Mouse (Mus musculus): ENCODE measurements around the gene Vmn2r8. TPM values are rescaled to one million over a fixed set of nuclear protein-coding genes. Genes with fewer than 3 reads are reported as not detected.
"Not testable (repeated sequence)": the region's sequence is repeated elsewhere in the genome, so short reads cannot be mapped to it uniquely, and the experiment has no call there.

Vmn2r8 gene
- not detected for polyA plus RNA-seq (2021)

- DNase-seq (ENCODE audit: low read depth, low spot score); in situ Hi-C loops (cut with MboI; ENCODE audit: low pct_unique_long_range_greater_than_20kb); H3K27me3 ChIP-seq; POLR2A ChIA-PET; CTCF ChIA-PET; ATAC-seq: not testable (repeated sequence)
Observed at GRCm38 (mm10) chr5:108808750-108809149, at the start of gene Vmn2r8. TSS of gene Vmn2r8 (minus strand) at chr5:108808850.

GRCm38 (mm10) chr5:108852501-108852900 lies 43.9 kb upstream of the Vmn2r8 start, which contains the start of gene Vmn2r9:
TSS of gene Vmn2r9 (minus strand) at chr5:108852601.
- DNase-seq (ENCODE audit: low read depth, low spot score); POLR2A ChIA-PET; ATAC-seq; CTCF ChIA-PET; H3K27me3 ChIP-seq; in situ Hi-C loops (cut with MboI; ENCODE audit: low pct_unique_long_range_greater_than_20kb): not testable (repeated sequence)

- ATAC-seq (no peak), DNase-seq (ENCODE audit: low read depth, low spot score) (no peak)
- H3K27me3 ChIP-seq: no peaks in the 10 kb centered on the region
- TF ChIP-seq CTCF (IDR thresholded peaks at IDR 0.05): no peak
- CTCF ChIA-PET: no interaction called here
- in situ Hi-C loops (cut with MboI; ENCODE audit: low pct_unique_long_range_greater_than_20kb): no loop called here
- POLR2A ChIA-PET: no interaction called here
Observed at GRCm38 (mm10) chr5:108849466-108849865, 40.8 kb upstream of the Vmn2r8 start.

- in situ Hi-C loops (cut with MboI; ENCODE audit: low pct_unique_long_range_greater_than_20kb): no loop called here
- POLR2A ChIA-PET: no interaction called here
- CTCF ChIA-PET: no interaction called here
- H3K27me3 ChIP-seq: no peaks in the 10 kb centered on the region
- ATAC-seq (no peak), DNase-seq (ENCODE audit: low read depth, low spot score) (no peak)
- TF ChIP-seq CTCF (IDR thresholded peaks at IDR 0.05): no peak
Observed at GRCm38 (mm10) chr5:108836156-108836555, 27.5 kb upstream of the Vmn2r8 start.

GRCm38 (mm10) chr5:108823276-108823675 lies 14.6 kb upstream of the Vmn2r8 start:
- no peak for ATAC-seq
- ChIA-PET POLR2A (no interaction called here), CTCF (no interaction called here)
- DNase-seq (ENCODE audit: low read depth, low spot score): no peak
- H3K27me3 ChIP-seq: no peaks in the 10 kb centered on the region
- in situ Hi-C loops (cut with MboI; ENCODE audit: low pct_unique_long_range_greater_than_20kb): no loop called here
- no peak for TF ChIP-seq CTCF (IDR thresholded peaks at IDR 0.05)

GRCm38 (mm10) chr5:108803646-108804045 lies 5.0 kb downstream of the Vmn2r8 start:
- in situ Hi-C loops (cut with MboI; ENCODE audit: low pct_unique_long_range_greater_than_20kb): no loop called here
- DNase-seq (ENCODE audit: low read depth, low spot score) (no peak), ATAC-seq (no peak)
- H3K27me3 ChIP-seq: no peaks in the 10 kb centered on the region
- POLR2A ChIA-PET: no interaction called here
- no peak for TF ChIP-seq CTCF (IDR thresholded peaks at IDR 0.05)
- CTCF ChIA-PET: no interaction called here

- ATAC-seq, H3K27me3 ChIP-seq, POLR2A ChIA-PET: not testable (repeated sequence)
Observed at GRCm38 (mm10) chr5:108795263-108795662, 13.4 kb downstream of the Vmn2r8 start, which contains the start of gene Tmed11. TSS of gene Tmed11 (minus strand) at chr5:108795363.

GRCm38 (mm10) chr5:108790385-108790784 lies 18.3 kb downstream of the Vmn2r8 start:
- DNase-seq (ENCODE audit: low read depth, low spot score); CTCF ChIA-PET; ATAC-seq; in situ Hi-C loops (cut with MboI; ENCODE audit: low pct_unique_long_range_greater_than_20kb); POLR2A ChIA-PET: not testable (repeated sequence)
- H3K27me3 ChIP-seq: peaks cover 30% of the 10 kb centered on the region
- peak; percentile 44 for TF ChIP-seq CTCF (IDR thresholded peaks at IDR 0.05)

More at GRCm38 (mm10) chr5:108795263-108795662, 13.4 kb downstream of the Vmn2r8 start, which contains the start of gene Tmed11:
- CTCF ChIA-PET; DNase-seq (ENCODE audit: low read depth, low spot score); in situ Hi-C loops (cut with MboI; ENCODE audit: low pct_unique_long_range_greater_than_20kb): not testable (repeated sequence)

- DNase-seq (ENCODE audit: low read depth, low spot score) (no peak), ATAC-seq (no peak)
- TF ChIP-seq CTCF (IDR thresholded peaks at IDR 0.05): no peak
- peaks cover 41% of the 10 kb centered on the region for H3K27me3 ChIP-seq
- ChIA-PET CTCF (no interaction called here), POLR2A (no interaction called here)
- in situ Hi-C loops (cut with MboI; ENCODE audit: low pct_unique_long_range_greater_than_20kb): no loop called here
Observed at GRCm38 (mm10) chr5:108774630-108775306, 33.9 kb downstream of the Vmn2r8 start, which contains the start of gene Rnf212. TSS of gene Rnf212 (minus strand) at chr5:108774982.

GRCm38 (mm10) chr5:108760002-108760401 lies 48.6 kb downstream of the Vmn2r8 start:
- TF ChIP-seq CTCF (IDR thresholded peaks at IDR 0.05): no peak
- POLR2A ChIA-PET: no interaction called here
- in situ Hi-C loops (cut with MboI; ENCODE audit: low pct_unique_long_range_greater_than_20kb): no loop called here
- CTCF ChIA-PET: no interaction called here
- ATAC-seq: no peak
- no peak for DNase-seq (ENCODE audit: low read depth, low spot score)
- H3K27me3 ChIP-seq: no peaks in the 10 kb centered on the region

GRCm38 (mm10) chr5:108758396-108758795 lies 50.3 kb downstream of the Vmn2r8 start:
- in situ Hi-C loops (cut with MboI; ENCODE audit: low pct_unique_long_range_greater_than_20kb): no loop called here
- no peak for DNase-seq (ENCODE audit: low read depth, low spot score)
- CTCF ChIA-PET: interaction anchor here (0.9 to 1.4 kb wide), 4 partner anchors 8 to 87 kb away, joined by 3 to 6 read pairs (median 3); no protein-coding TSS in a partner anchor

GRCm38 (mm10) chr5:108751258-108751657 lies 57.4 kb downstream of the Vmn2r8 start:
- in situ Hi-C loops (cut with MboI; ENCODE audit: low pct_unique_long_range_greater_than_20kb); POLR2A ChIA-PET; ATAC-seq; DNase-seq (ENCODE audit: low read depth, low spot score); CTCF ChIA-PET: not testable (repeated sequence)
- H3K27me3 ChIP-seq: peaks cover 24% of the 10 kb centered on the region

More at GRCm38 (mm10) chr5:108758396-108758795, 50.3 kb downstream of the Vmn2r8 start:
- peak; percentile 70 for ATAC-seq
- no peaks in the 10 kb centered on the region for H3K27me3 ChIP-seq
- peak; percentile 68 for TF ChIP-seq CTCF (IDR thresholded peaks at IDR 0.05)
- POLR2A ChIA-PET: no interaction called here

Measured in Patski (cell line).